In the genomic region with DNA sequence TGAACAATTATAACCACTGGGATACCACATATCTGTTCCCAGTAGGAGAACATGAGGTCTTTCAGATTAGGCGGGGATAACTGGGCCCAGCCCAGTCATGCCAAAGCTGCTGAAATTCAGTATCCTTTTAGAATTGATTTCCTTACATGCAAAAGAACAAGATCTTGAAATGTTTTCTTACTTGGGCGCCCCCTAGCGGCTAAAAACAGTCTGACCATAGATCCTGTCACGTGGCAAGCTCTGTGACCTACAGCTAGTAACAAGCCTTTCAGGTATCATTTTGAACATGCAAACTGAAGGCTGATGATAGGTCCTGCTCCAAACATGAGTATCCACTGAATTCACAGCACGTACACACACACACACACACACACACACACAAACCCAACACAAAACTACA, we compare ENCODE assay signal across 8 mouse cellular contexts. TPM values are rescaled to one million over a fixed set of nuclear protein-coding genes. Genes with fewer than 3 reads are reported as not detected.
DNase-seq lines count a peak whose midpoint lies in the region; ATAC-seq lines count a peak whose summit lies in the region.

No protein-coding gene starts in this region.

- peak; percentile 88 for DNase-seq in midbrain, embryonic 14.5 days
- DNase-seq in adrenal gland, postnatal 36 days: peak; percentile 79 to 81
- peak; percentile 69 for DNase-seq in forelimb bud, embryonic 11.5 days (ENCODE audit: low read depth, low spot score)
- DNase-seq in kidney, postnatal 10 days: peak; percentile 87
- DNase-seq in liver, embryonic 13.5 days: peak; percentile 63
- peak; percentile 60 for DNase-seq in right cerebral cortex, postnatal 25 days
- DNase-seq in urinary bladder, postnatal 4 days (ENCODE audit: low spot score in 2 of 2): peak; percentile 46 to 84

- H3K36me3 ChIP-seq in midbrain, embryonic 14.5 days (ENCODE audit: control insufficient read depth, insufficient read depth, low read length): peaks cover 14% of the 10 kb centered on the region
- H3K36me3 ChIP-seq in midbrain, embryonic 13.5 days: 0 out of 2 replicates have a peak, but pooled peaks cover 10% of the 10 kb centered on the region
- H3K36me3 ChIP-seq in liver, embryonic 13.5 days: no peaks in the 10 kb centered on the region

- ATAC-seq in midbrain, embryonic 14.5 days (ENCODE audit: low FRiP score, low TSS enrichment): no peak
- ATAC-seq in midbrain, embryonic 13.5 days: no peak
- no peak for ATAC-seq in liver, embryonic 13.5 days (ENCODE audit: low read depth)

- no peak overlapping the region for H3K4me3 ChIP-seq in midbrain, embryonic 14.5 days (replicated peaks; ENCODE audit: low read depth, low read length)
- H3K4me3 ChIP-seq in midbrain, embryonic 13.5 days (replicated peaks): no peak overlapping the region
- no peak overlapping the region for H3K4me3 ChIP-seq in liver, embryonic 13.5 days (replicated peaks)

- H3K4me1 ChIP-seq in midbrain, embryonic 14.5 days (ENCODE audit: control insufficient read depth, insufficient read depth, low read length): no peaks in the 10 kb centered on the region
- peaks cover 10% of the 10 kb centered on the region for H3K4me1 ChIP-seq in midbrain, embryonic 13.5 days (replicated peaks)
- peaks cover 20% of the 10 kb centered on the region for H3K4me1 ChIP-seq in liver, embryonic 13.5 days (replicated peaks)

- no peaks in the 10 kb centered on the region for H3K27me3 ChIP-seq in midbrain, embryonic 14.5 days (ENCODE audit: control insufficient read depth, insufficient read depth, low read length)
- no peaks in the 10 kb centered on the region for H3K27me3 ChIP-seq in midbrain, embryonic 13.5 days
- peaks cover 6% of the 10 kb centered on the region; the same call in 1 of the 2 replicates for H3K27me3 ChIP-seq in liver, embryonic 13.5 days

- H3K9me3 ChIP-seq in midbrain, embryonic 14.5 days (ENCODE audit: control insufficient read depth, low read length): no peaks in the 10 kb centered on the region
- H3K9me3 ChIP-seq in midbrain, embryonic 13.5 days: no peaks in the 10 kb centered on the region
- H3K9me3 ChIP-seq in liver, embryonic 13.5 days (replicated peaks): no peaks in the 10 kb centered on the region

- no peak overlapping the region for H3K27ac ChIP-seq in midbrain, embryonic 14.5 days (replicated peaks; ENCODE audit: low read depth, low read length)
- no peak overlapping the region for H3K27ac ChIP-seq in midbrain, embryonic 13.5 days
- H3K27ac ChIP-seq in liver, embryonic 13.5 days: no peak overlapping the region

- H3K9ac ChIP-seq in midbrain, embryonic 14.5 days (replicated peaks; ENCODE audit: low read length): no peak overlapping the region
- no peak overlapping the region for H3K9ac ChIP-seq in midbrain, embryonic 13.5 days (replicated peaks)
- H3K9ac ChIP-seq in liver, embryonic 13.5 days: no peak overlapping the region

- no peak overlapping the region for H3K4me2 ChIP-seq in midbrain, embryonic 14.5 days (ENCODE audit: low read length)
- no peak overlapping the region for H3K4me2 ChIP-seq in midbrain, embryonic 13.5 days (replicated peaks)
- no peak overlapping the region for H3K4me2 ChIP-seq in liver, embryonic 13.5 days

- WGBS in midbrain, embryonic 14.5 days: 13% methylated on average over 5 of the region's 5 CpGs
- WGBS in midbrain, embryonic 13.5 days: 14% methylated on average over 5 of the region's 5 CpGs
- 5% methylated on average over 5 of the region's 5 CpGs for WGBS in liver, embryonic 13.5 days (ENCODE audit: insufficient replicate concordance)

RNA-seq across cellular contexts. Expression of a gene that starts 7.1 kb away (rescaled TPM):
- polyA plus RNA-seq in midbrain, embryonic 14.5 days (2014; fragmentation: Nextera tagmentation; extraction: Ambion mirVana): 81.7 and 125 TPM in 2 replicates
- polyA plus RNA-seq in midbrain, embryonic 13.5 days (2015; fragmentation: Nextera tagmentation; extraction: Ambion mirVana): 87.9 and 88.4 TPM in 2 replicates
- 10 to 100 TPM; 32.8 to 48.6 TPM for total RNA-seq in adrenal gland, postnatal 36 days (2021)
- 0.34 and 0.55 TPM in 2 replicates for polyA plus RNA-seq in liver, embryonic 13.5 days (2015; fragmentation: Nextera tagmentation; extraction: Ambion mirVana)

RNA-seq across cellular contexts. Expression of a gene that starts 11.7 kb away (rescaled TPM):
- polyA plus RNA-seq in midbrain, embryonic 14.5 days (2014; fragmentation: Nextera tagmentation; extraction: Ambion mirVana): 0.89 and 1.4 TPM in 2 replicates
- 1.1 and 1.2 TPM in 2 replicates for polyA plus RNA-seq in midbrain, embryonic 13.5 days (2015; fragmentation: Nextera tagmentation; extraction: Ambion mirVana)
- 10 to 100 TPM in 1 of 2 experiments, 1 to 10 TPM in 1; 7.7 to 11.9 TPM for total RNA-seq in adrenal gland, postnatal 36 days (2021)
- polyA plus RNA-seq in liver, embryonic 13.5 days (2015; fragmentation: Nextera tagmentation; extraction: Ambion mirVana): 0.86 and 0.95 TPM in 2 replicates

RNA-seq across cellular contexts. Expression of a gene that starts 25.8 kb away (rescaled TPM):
- 11.2 and 22.4 TPM in 2 replicates for polyA plus RNA-seq in midbrain, embryonic 14.5 days (2014; fragmentation: Nextera tagmentation; extraction: Ambion mirVana)
- polyA plus RNA-seq in midbrain, embryonic 13.5 days (2015; fragmentation: Nextera tagmentation; extraction: Ambion mirVana): 20.3 and 22.2 TPM in 2 replicates
- total RNA-seq in adrenal gland, postnatal 36 days (2021): 10 to 100 TPM; 73.8 to 80.2 TPM
- 28.2 and 32.5 TPM in 2 replicates for polyA plus RNA-seq in liver, embryonic 13.5 days (2015; fragmentation: Nextera tagmentation; extraction: Ambion mirVana)

RNA-seq across cellular contexts. Expression of a gene that starts 35.7 kb away (rescaled TPM):
- polyA plus RNA-seq in midbrain, embryonic 14.5 days (2014; fragmentation: Nextera tagmentation; extraction: Ambion mirVana): 0.16 TPM in 2 replicates
- polyA plus RNA-seq in midbrain, embryonic 13.5 days (2015; fragmentation: Nextera tagmentation; extraction: Ambion mirVana): 0.06 and 0.09 TPM in 2 replicates
- under 1 TPM; 0.66 to 0.89 TPM for total RNA-seq in adrenal gland, postnatal 36 days (2021)
- polyA plus RNA-seq in liver, embryonic 13.5 days (2015; fragmentation: Nextera tagmentation; extraction: Ambion mirVana): not detected in 2 replicates

RNA-seq across cellular contexts. Expression of a gene that starts 38.5 kb away (rescaled TPM):
- polyA plus RNA-seq in midbrain, embryonic 14.5 days (2014; fragmentation: Nextera tagmentation; extraction: Ambion mirVana): 0.04 TPM in 1 of 2 replicates, not detected in the other
- 0.17 TPM in 1 of 2 replicates, not detected in the other for polyA plus RNA-seq in midbrain, embryonic 13.5 days (2015; fragmentation: Nextera tagmentation; extraction: Ambion mirVana)
- total RNA-seq in adrenal gland, postnatal 36 days (2021): under 1 TPM in 1 of 2 experiments, not detected in 1; 0.13 TPM
- 0.10 TPM in 1 of 2 replicates, not detected in the other for polyA plus RNA-seq in liver, embryonic 13.5 days (2015; fragmentation: Nextera tagmentation; extraction: Ambion mirVana)

Comparison
In these comparisons a context has a peak if more than half of its experiments do, and no peak if none do; other contexts are left out.
1. RNA of a gene that starts 7.1 kb away (polyA plus RNA-seq): 87.9 to 88.4 TPM in midbrain, embryonic 13.5 days and 81.7 to 125 TPM in midbrain, embryonic 14.5 days; 0.34 to 0.55 TPM in liver, embryonic 13.5 days; every median in the first group is over 10 times any median in the second.
2. Peak in every context shown above with its lines, with median percentiles within 50 percentile points of each other: DNase-seq.